Mouse (Mus musculus): ENCODE measurements around the gene Gm20388. TPM values are rescaled to one million over a fixed set of nuclear protein-coding genes. Genes with fewer than 3 reads are reported as not detected.

The Gm20388 gene
- polyA plus RNA-seq, 1 experiment, result 10.6 TPM

GRCm38 (mm10) chr8:121992911-121993310 lies 2082.3 kb downstream of the Gm20388 start:
- H3K27ac ChIP-seq (ENCODE audit: control insufficient read depth, insufficient read depth, low read depth, low read length, poor library complexity), result no peak overlapping the region
- TF ChIP-seq POLR2A (IDR thresholded peaks at IDR 0.05; ENCODE audit: borderline replicate concordance, control insufficient read depth, low read depth, low read length) (no peak), CTCF (IDR thresholded peaks at IDR 0.05; ENCODE audit: control insufficient read depth, insufficient read depth, low read length) (no peak)
- 84% methylated on average over 4 of the region's 4 CpGs for WGBS
- no peaks in the 10 kb centered on the region for H3K4me1 ChIP-seq (ENCODE audit: control insufficient read depth, insufficient read depth, low read length)
- H3K4me3 ChIP-seq (replicated peaks; ENCODE audit: control insufficient read depth, low read depth, low read length), result no peak overlapping the region

GRCm38 (mm10) chr8:121995112-121995511 lies 2084.5 kb downstream of the Gm20388 start:
- H3K4me3 ChIP-seq (replicated peaks; ENCODE audit: control insufficient read depth, low read depth, low read length), result no peak overlapping the region
- no peaks in the 10 kb centered on the region for H3K4me1 ChIP-seq (ENCODE audit: control insufficient read depth, insufficient read depth, low read length)
- TF ChIP-seq CTCF (IDR thresholded peaks at IDR 0.05; ENCODE audit: control insufficient read depth, insufficient read depth, low read length), result no peak
- H3K27ac ChIP-seq (ENCODE audit: control insufficient read depth, insufficient read depth, low read depth, low read length, poor library complexity), result no peak overlapping the region
- WGBS, result 62% methylated on average over 4 of the region's 4 CpGs

GRCm38 (mm10) chr8:121995895-121996294 lies 2085.3 kb downstream of the Gm20388 start:
- TF ChIP-seq CTCF (IDR thresholded peaks at IDR 0.05; ENCODE audit: control insufficient read depth, insufficient read depth, low read length), result no peak
- no peak for TF ChIP-seq POLR2A (IDR thresholded peaks at IDR 0.05; ENCODE audit: borderline replicate concordance, control insufficient read depth, low read depth, low read length)
- Histone ChIP-seq H3K4me3 (replicated peaks; ENCODE audit: control insufficient read depth, low read depth, low read length) (no peak overlapping the region), H3K4me1 (ENCODE audit: control insufficient read depth, insufficient read depth, low read length) (no peaks in the 10 kb centered on the region), H3K27ac (ENCODE audit: control insufficient read depth, insufficient read depth, low read depth, low read length, poor library complexity) (no peak overlapping the region)
- 90% methylated on average over 3 of the region's 3 CpGs for WGBS

- 92% methylated on average over 4 of the region's 4 CpGs for WGBS
- H3K27ac ChIP-seq (ENCODE audit: control insufficient read depth, insufficient read depth, low read depth, low read length, poor library complexity), result no peak overlapping the region
- no peaks in the 10 kb centered on the region for H3K4me1 ChIP-seq (ENCODE audit: control insufficient read depth, insufficient read depth, low read length)
- TF ChIP-seq CTCF (IDR thresholded peaks at IDR 0.05; ENCODE audit: control insufficient read depth, insufficient read depth, low read length) (no peak), POLR2A (IDR thresholded peaks at IDR 0.05; ENCODE audit: borderline replicate concordance, control insufficient read depth, low read depth, low read length) (no peak)
- H3K4me3 ChIP-seq (replicated peaks; ENCODE audit: control insufficient read depth, low read depth, low read length), result no peak overlapping the region
These were observed 2088.0 kb downstream of the Gm20388 start for GRCm38 (mm10) chr8:121998631-121999030.

- 65% methylated on average over 5 of the region's 5 CpGs for WGBS
- Histone ChIP-seq H3K4me1 (ENCODE audit: control insufficient read depth, insufficient read depth, low read length) (no peaks in the 10 kb centered on the region), H3K27ac (ENCODE audit: control insufficient read depth, insufficient read depth, low read depth, low read length, poor library complexity) (no peak overlapping the region), H3K4me3 (replicated peaks; ENCODE audit: control insufficient read depth, low read depth, low read length) (no peak overlapping the region)
- TF ChIP-seq CTCF (IDR thresholded peaks at IDR 0.05; ENCODE audit: control insufficient read depth, insufficient read depth, low read length) (no peak), POLR2A (IDR thresholded peaks at IDR 0.05; ENCODE audit: borderline replicate concordance, control insufficient read depth, low read depth, low read length) (no peak)
These were observed 2088.6 kb downstream of the Gm20388 start for GRCm38 (mm10) chr8:121999211-121999610.

GRCm38 (mm10) chr8:122001339-122002115 lies 2090.9 kb downstream of the Gm20388 start:
- 94% methylated on average over 15 of the region's 15 CpGs for WGBS
- H3K27ac ChIP-seq (ENCODE audit: control insufficient read depth, insufficient read depth, low read depth, low read length, poor library complexity), result no peak overlapping the region
- no peak overlapping the region for H3K4me3 ChIP-seq (replicated peaks; ENCODE audit: control insufficient read depth, low read depth, low read length)
- no peaks in the 10 kb centered on the region for H3K4me1 ChIP-seq (ENCODE audit: control insufficient read depth, insufficient read depth, low read length)
- no peak for TF ChIP-seq POLR2A (IDR thresholded peaks at IDR 0.05; ENCODE audit: borderline replicate concordance, control insufficient read depth, low read depth, low read length)
- no peak for TF ChIP-seq CTCF (IDR thresholded peaks at IDR 0.05; ENCODE audit: control insufficient read depth, insufficient read depth, low read length)

- 87% methylated on average over 8 of the region's 8 CpGs for WGBS
- H3K4me1 ChIP-seq (ENCODE audit: control insufficient read depth, insufficient read depth, low read length), result no peaks in the 10 kb centered on the region; the same call in 1 of the 2 replicates
- TF ChIP-seq POLR2A (IDR thresholded peaks at IDR 0.05; ENCODE audit: borderline replicate concordance, control insufficient read depth, low read depth, low read length) (no peak), CTCF (IDR thresholded peaks at IDR 0.05; ENCODE audit: control insufficient read depth, insufficient read depth, low read length) (no peak)
- no peak overlapping the region for H3K4me3 ChIP-seq (replicated peaks; ENCODE audit: control insufficient read depth, low read depth, low read length)
- H3K27ac ChIP-seq (ENCODE audit: control insufficient read depth, insufficient read depth, low read depth, low read length, poor library complexity), result no peak overlapping the region
These were observed 2093.0 kb downstream of the Gm20388 start for GRCm38 (mm10) chr8:122003646-122004045.

- no peak overlapping the region for H3K27ac ChIP-seq (ENCODE audit: control insufficient read depth, insufficient read depth, low read depth, low read length, poor library complexity)
- 93% methylated on average over 5 of the region's 5 CpGs for WGBS
- TF ChIP-seq POLR2A (IDR thresholded peaks at IDR 0.05; ENCODE audit: borderline replicate concordance, control insufficient read depth, low read depth, low read length) (no peak), CTCF (IDR thresholded peaks at IDR 0.05; ENCODE audit: control insufficient read depth, insufficient read depth, low read length) (no peak)
These were observed 2093.5 kb downstream of the Gm20388 start for GRCm38 (mm10) chr8:122004131-122004530.

More at GRCm38 (mm10) chr8:122004131-122004530, 2093.5 kb downstream of the Gm20388 start:
- Histone ChIP-seq H3K4me1 (ENCODE audit: control insufficient read depth, insufficient read depth, low read length) (no peaks in the 10 kb centered on the region; the same call in 1 of the 2 replicates), H3K4me3 (replicated peaks; ENCODE audit: control insufficient read depth, low read depth, low read length) (no peak overlapping the region)

Measured in bone marrow, adult 2 months (tissue).